Mouse (Mus musculus) neural tube, embryonic 15.5 days (tissue): ENCODE measurements around the gene Hspa2. TPM values are rescaled to one million over a fixed set of nuclear protein-coding genes. Genes with fewer than 3 reads are reported as not detected.

Experiments
- ATAC-seq: fragments of 200-750 bp; cut with Nextera tagmentation; 2 replicates; pipeline ENCODE4 v1.8.0; 2017; ENCODE audit warnings: mild to moderate bottlenecking, moderate TSS enrichment, moderate library complexity; ENCODE audit not compliant: low FRiP score
- H3K27ac ChIP-seq: fragments of 300-500 bp; sonication (generic); replicated peaks from 2 replicates; pipeline ENCODE4 v1.5.1; 2015; ENCODE audit warnings: mild to moderate bottlenecking, inconsistent platforms
- H3K27me3 ChIP-seq: fragments of 300-500 bp; sonication (generic); replicated peaks from 2 replicates; pipeline ENCODE4 v1.6.1; 2015; ENCODE audit warnings: inconsistent platforms
- H3K36me3 ChIP-seq: fragments of 300-500 bp; sonication (generic); 2 replicates; pipeline ENCODE4 v1.6.1; 2015; ENCODE audit warnings: inconsistent platforms
- H3K4me1 ChIP-seq: fragments of 300-500 bp; sonication (generic); 2 replicates; pipeline ENCODE4 v1.6.1; 2015; ENCODE audit warnings: inconsistent platforms
- H3K4me2 ChIP-seq: fragments of 300-500 bp; sonication (generic); 2 replicates; pipeline ENCODE4 v1.6.1; 2015; ENCODE audit warnings: inconsistent platforms, mild to moderate bottlenecking, moderate library complexity
- H3K4me3 ChIP-seq: fragments of 300-500 bp; sonication (generic); replicated peaks from 2 replicates; pipeline ENCODE4 v1.5.1; 2015; ENCODE audit warnings: mild to moderate bottlenecking, inconsistent platforms
- H3K9ac ChIP-seq: fragments of 300-500 bp; sonication (generic); replicated peaks from 2 replicates; pipeline ENCODE4 v1.6.1; 2015; ENCODE audit warnings: mild to moderate bottlenecking, inconsistent platforms
- H3K9me3 ChIP-seq: fragments of 300-500 bp; sonication (generic); replicated peaks from 2 replicates; pipeline ENCODE4 v1.6.1; 2016; ENCODE audit warnings: inconsistent platforms
- WGBS: fragments of 180-500 bp; shearing (Covaris S2); methylation state at CpG from one replicate; pipeline ENCODE4 v1.1.7; 2015; ENCODE audit warnings: mixed read lengths; 5-methylcytosine and 5-hydroxymethylcytosine counted together
- polyA plus RNA-seq: library from polyadenylated mRNA; unstranded; fragments of >200 nt; fragmentation: Nextera tagmentation; extraction: Ambion mirVana; gene quantifications from 2 replicates; pipeline ENCODE4 v1.2.1, GENCODE M21; 2015

Hspa2 gene
- polyA plus RNA-seq, 1 experiment from 2014 or later, result 5.7 TPM

DNA sequence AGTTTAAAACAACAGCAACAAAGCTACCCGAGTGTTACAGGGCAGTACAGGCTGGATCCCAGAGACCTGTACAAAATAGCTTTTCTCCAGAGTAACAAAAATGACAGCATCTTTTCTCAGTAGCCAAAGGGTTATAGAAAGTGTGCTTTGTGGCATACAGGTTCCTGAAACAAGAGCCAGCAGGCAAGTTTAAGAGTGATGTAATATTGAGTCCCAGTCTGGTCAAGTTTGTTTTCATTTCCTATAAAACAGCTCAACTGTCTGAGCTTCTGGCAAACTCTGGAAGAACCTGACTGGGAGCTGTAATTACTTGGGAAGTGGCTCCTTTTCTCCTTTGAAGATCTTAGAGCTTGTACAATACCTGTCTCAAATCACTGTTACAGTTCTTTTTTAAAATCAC is 3.2 kb downstream of the Hspa2 start:
- Histone ChIP-seq H3K9me3 (no peaks in the 10 kb centered on the region), H3K4me3 (no peak overlapping the region), H3K4me2 (no peak overlapping the region), H3K27me3 (peaks cover 50% of the 10 kb centered on the region), H3K9ac (no peak overlapping the region), H3K27ac (no peak overlapping the region), H3K36me3 (no peaks in the 10 kb centered on the region), H3K4me1 (peaks cover 29% of the 10 kb centered on the region)
- WGBS, result 49% methylated on average over 1 of the region's 1 CpGs
- ATAC-seq, result no peak

DNA sequence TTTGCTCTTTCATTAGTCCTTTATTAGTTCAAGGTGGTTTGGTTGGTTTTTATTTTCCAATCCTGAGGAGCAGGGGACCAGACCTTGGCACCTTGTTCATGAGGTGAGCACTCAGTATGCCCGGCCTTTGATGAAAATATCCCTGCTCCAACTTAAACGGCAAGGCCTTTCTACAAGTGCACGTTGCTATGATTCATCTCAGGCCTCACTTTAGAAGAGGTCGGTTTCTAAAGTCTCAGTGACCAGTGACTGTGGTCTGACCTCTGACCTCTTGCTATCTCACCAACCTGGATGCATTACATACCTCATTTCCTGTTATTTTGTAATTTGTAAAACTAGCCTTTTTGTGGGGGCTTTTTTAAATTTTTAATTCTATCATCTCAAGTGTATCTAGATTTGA is 5.2 kb downstream of the Hspa2 start:
- no peaks in the 10 kb centered on the region for H3K36me3 ChIP-seq
- H3K27ac ChIP-seq, result no peak overlapping the region
- H3K9me3 ChIP-seq, result no peaks in the 10 kb centered on the region
- 75% methylated on average over 4 of the region's 4 CpGs for WGBS
- no peak overlapping the region for H3K4me2 ChIP-seq
- no peak overlapping the region for H3K4me3 ChIP-seq
- no peak for ATAC-seq
- no peak overlapping the region for H3K9ac ChIP-seq
- peaks cover 45% of the 10 kb centered on the region for H3K27me3 ChIP-seq
- H3K4me1 ChIP-seq, result peaks cover 21% of the 10 kb centered on the region

DNA sequence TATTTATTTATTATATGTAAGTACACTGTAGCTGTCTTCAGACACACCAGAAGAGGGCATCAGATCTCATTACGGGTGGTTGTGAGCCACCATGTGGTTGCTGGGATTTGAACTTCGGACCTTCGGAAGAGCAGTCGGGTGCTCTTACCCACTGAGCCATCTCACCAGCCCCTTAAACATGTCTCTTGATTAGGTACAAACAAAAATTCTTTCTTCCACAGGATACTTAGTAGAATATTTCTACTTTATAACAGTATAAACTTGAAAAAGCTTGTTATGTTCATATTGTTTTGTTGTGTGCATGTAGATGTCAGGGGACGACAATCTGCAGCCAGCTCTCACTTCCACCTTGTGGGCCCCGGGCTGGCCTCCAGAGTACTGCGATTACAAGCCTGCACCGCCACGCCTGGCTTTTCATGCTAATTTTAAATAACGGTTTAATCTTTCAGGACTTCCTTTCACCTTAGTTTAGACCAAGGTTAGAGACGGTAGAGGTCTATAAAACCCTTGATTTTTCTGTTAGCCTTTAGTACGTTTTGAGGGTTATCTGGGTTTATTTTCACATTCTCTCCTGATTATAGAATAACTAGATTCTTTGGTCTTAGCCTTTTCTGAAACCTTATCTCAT is 11.5 kb downstream of the Hspa2 start:
- no peak for ATAC-seq
- Histone ChIP-seq H3K27me3 (0 out of 2 replicates have a peak, but pooled peaks cover 9% of the 10 kb centered on the region), H3K4me2 (no peak overlapping the region), H3K4me3 (no peak overlapping the region), H3K9me3 (no peaks in the 10 kb centered on the region), H3K27ac (no peak overlapping the region), H3K36me3 (no peaks in the 10 kb centered on the region), H3K4me1 (peaks cover 6% of the 10 kb centered on the region), H3K9ac (no peak overlapping the region)
- 90% methylated on average over 12 of the region's 12 CpGs for WGBS

DNA sequence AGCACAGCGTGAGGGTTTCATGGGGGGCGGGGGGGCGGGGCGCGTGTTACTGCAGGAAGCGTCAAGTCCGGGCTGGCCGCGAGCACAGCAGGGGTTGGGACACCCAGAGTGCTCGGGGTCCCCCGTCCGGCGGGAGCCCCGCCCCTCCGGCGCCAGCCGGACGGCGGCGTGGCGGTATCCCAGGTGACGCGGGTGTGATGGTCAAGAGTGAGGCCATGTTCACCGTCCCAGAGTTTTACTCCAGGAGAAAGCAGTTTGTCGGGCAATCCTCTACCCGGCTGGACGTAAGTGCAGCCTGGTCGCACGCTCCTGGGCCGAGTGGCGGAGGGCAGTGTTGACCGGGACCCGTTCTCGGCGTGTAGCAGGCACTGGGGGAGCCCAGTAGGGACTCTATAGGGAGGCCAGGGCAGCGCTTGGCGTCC is 13.5 kb downstream of the Hspa2 start, which contains the start of gene Ppp1r36:
Gene Ppp1r36 (plus strand): TSS at position 106 of the 422 bp plus-strand sequence.
- no peak within 1 kb of the TSS for H3K9ac ChIP-seq
- 0 out of 2 replicates have a peak, but pooled peaks cover 9% of the 10 kb centered on the region for H3K27me3 ChIP-seq
- H3K27ac ChIP-seq, result no peak within 1 kb of the TSS
- under 1% methylated on average over 37 of the region's 37 CpGs for WGBS
- H3K36me3 ChIP-seq, result no peaks in the 10 kb centered on the region
- peak within 1 kb of the TSS; percentile 72 for H3K4me2 ChIP-seq
- peaks cover 6% of the 10 kb centered on the region for H3K4me1 ChIP-seq
- ATAC-seq, result no peak
- peak within 1 kb of the TSS; percentile 37 for H3K4me3 ChIP-seq
- H3K9me3 ChIP-seq, result no peaks in the 10 kb centered on the region

DNA sequence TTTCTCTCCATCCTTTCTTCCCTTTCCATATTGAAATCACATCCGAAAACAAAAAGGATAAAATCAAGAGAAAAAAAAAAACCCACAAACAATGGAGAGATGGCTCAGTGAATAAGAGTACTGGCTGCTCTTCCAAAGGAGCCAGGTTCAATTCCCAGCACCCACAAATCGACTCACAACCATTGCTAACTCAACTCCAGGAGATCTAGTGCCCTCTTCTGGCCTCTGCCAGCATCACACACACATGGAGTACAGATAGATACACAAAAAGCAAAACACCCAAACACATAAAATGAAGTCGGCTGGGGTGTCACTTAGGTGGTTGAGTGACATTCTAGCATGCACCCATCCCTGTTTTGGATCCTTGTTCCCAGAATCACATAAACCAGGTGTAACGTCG is 14.4 kb downstream of the Hspa2 start:
- Histone ChIP-seq H3K4me1 (peaks cover 6% of the 10 kb centered on the region), H3K36me3 (no peaks in the 10 kb centered on the region), H3K9me3 (no peaks in the 10 kb centered on the region), H3K27me3 (0 out of 2 replicates have a peak, but pooled peaks cover 9% of the 10 kb centered on the region), H3K4me2 (no peak overlapping the region), H3K27ac (no peak overlapping the region), H3K4me3 (no peak overlapping the region), H3K9ac (no peak overlapping the region)
- no peak for ATAC-seq
- 97% methylated on average over 5 of the region's 5 CpGs for WGBS

DNA sequence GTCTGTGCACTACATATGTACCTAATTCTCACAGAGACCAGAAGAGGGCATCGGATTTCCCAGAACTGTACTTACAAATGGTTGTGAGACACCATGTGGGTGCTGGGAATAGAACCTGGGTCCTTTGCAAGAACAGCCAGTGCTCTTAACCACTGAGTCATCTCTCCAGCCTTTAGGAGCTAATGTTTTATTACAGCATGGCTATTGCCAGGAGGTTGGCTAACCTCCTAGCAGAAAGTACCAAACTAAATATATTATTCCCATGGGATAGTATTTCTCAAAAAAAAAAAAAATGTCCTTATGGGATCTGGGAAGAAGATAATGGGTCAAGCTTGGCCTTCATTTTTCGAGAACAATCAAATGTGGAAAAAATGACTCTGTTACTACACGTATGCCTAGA is 21.3 kb downstream of the Hspa2 start:
- Histone ChIP-seq H3K4me1 (no peaks in the 10 kb centered on the region), H3K4me3 (no peak overlapping the region), H3K4me2 (no peak overlapping the region), H3K9ac (no peak overlapping the region), H3K27me3 (no peaks in the 10 kb centered on the region), H3K27ac (no peak overlapping the region), H3K36me3 (no peaks in the 10 kb centered on the region), H3K9me3 (no peaks in the 10 kb centered on the region)
- no peak for ATAC-seq
- WGBS, result 95% methylated on average over 3 of the region's 3 CpGs

DNA sequence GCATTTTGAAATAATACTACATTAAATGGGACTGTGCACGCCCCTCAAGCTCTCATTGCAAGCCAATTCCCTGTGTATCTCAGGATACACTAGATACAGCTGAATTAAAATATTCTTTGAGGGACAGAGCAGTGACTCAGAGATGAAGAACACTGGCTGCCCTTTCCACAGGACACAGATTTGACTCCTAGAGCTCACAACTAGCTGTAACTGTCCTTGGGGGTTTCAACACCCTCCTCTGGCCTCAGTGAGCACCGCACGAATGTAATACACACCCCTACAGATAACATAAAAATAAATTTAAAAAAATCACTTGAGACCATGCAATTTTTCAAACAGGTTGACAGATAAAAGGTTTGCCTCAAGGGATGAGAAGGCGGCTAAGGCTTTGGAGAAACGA is 23.6 kb downstream of the Hspa2 start:
- Histone ChIP-seq H3K9me3 (no peaks in the 10 kb centered on the region), H3K27me3 (no peaks in the 10 kb centered on the region), H3K36me3 (no peaks in the 10 kb centered on the region), H3K27ac (no peak overlapping the region), H3K9ac (no peak overlapping the region), H3K4me3 (no peak overlapping the region), H3K4me1 (no peaks in the 10 kb centered on the region), H3K4me2 (peak overlapping the region; percentile 22; the same call in 1 of the 2 replicates)
- no peak for ATAC-seq
- WGBS, result 60% methylated on average over 5 of the region's 5 CpGs

DNA sequence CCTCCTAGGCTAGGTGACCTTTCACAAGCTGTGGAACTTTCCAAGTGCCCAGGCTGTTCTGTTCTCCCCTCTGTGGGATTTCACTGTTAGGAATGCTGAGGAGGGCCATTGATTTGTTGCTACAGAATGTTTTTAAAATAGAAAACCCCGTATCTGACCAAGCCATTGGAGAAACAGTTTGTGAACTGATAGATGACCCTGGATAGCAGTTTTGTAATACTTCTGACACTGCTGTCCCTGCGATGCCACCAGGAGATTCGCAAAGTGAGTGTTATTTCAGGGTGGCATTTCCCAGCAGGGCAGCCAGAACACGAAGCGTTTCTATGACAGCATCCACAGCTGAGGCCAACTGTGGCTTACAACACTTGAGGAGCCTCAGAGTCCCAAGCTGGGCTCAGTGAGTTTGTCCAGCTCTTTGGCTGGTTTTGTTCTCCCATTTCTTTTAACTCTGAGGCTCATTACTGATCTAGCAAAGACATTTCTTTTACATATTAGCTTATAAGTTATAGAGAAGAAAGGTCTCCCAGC is 27.0 kb downstream of the Hspa2 start:
- Histone ChIP-seq H3K27ac (no peak overlapping the region), H3K9ac (no peak overlapping the region), H3K4me1 (peaks cover 7% of the 10 kb centered on the region; the same call in 1 of the 2 replicates), H3K36me3 (no peaks in the 10 kb centered on the region), H3K9me3 (no peaks in the 10 kb centered on the region), H3K4me2 (no peak overlapping the region), H3K4me3 (no peak overlapping the region), H3K27me3 (peaks cover 10% of the 10 kb centered on the region)
- no peak for ATAC-seq
- 58% methylated on average over 5 of the region's 5 CpGs for WGBS

DNA sequence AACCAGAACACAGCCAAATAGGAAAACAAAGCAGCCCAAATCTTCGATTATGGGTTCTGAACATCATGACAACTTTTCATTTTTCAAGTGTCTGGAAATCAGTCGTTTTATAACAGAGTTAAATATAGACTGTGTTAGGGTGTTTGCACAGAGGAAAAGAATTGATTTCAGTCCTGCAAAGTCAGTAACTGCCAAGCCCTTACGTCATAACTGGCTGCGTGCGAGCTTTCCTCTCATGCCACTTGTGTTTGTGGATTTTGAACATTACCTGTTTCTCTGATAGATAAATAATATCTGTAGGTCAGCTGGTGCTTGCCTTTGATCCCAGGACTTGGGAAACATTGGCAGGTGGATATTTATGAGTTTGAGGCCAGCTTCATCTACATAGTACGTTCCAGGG is 27.5 kb downstream of the Hspa2 start:
- Histone ChIP-seq H3K27me3 (peaks cover 13% of the 10 kb centered on the region), H3K4me3 (no peak overlapping the region), H3K4me2 (no peak overlapping the region), H3K27ac (no peak overlapping the region), H3K4me1 (peaks cover 7% of the 10 kb centered on the region; the same call in 1 of the 2 replicates), H3K36me3 (no peaks in the 10 kb centered on the region), H3K9ac (no peak overlapping the region), H3K9me3 (no peaks in the 10 kb centered on the region)
- 90% methylated on average over 6 of the region's 6 CpGs for WGBS
- ATAC-seq, result no peak

DNA sequence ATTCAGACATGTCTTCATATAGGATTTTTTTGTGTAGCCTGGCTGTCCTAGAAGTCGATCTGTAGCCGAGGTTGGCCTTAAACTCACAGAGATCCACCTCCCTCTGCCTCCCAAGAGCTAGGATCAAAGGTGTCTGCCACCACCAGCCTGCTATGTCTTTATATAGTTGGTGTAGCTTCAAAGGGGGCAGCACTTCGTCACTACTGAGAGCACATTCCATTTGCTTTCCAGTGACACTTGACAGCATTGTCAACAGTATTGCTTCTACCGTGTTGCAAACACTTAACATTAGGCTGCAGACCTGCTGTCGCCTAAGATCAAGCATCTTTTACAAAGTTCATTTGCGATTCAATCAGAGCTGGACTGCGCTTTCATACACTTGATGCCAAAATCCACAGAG is 30.1 kb downstream of the Hspa2 start:
- H3K36me3 ChIP-seq, result no peaks in the 10 kb centered on the region
- no peak overlapping the region for H3K27ac ChIP-seq
- H3K4me2 ChIP-seq, result no peak overlapping the region
- WGBS, result 42% methylated on average over 7 of the region's 7 CpGs
- ATAC-seq, result no peak
- H3K9ac ChIP-seq, result no peak overlapping the region
- H3K4me3 ChIP-seq, result no peak overlapping the region
- peaks cover 13% of the 10 kb centered on the region for H3K27me3 ChIP-seq
- H3K9me3 ChIP-seq, result no peaks in the 10 kb centered on the region
- peaks cover 7% of the 10 kb centered on the region; the same call in 1 of the 2 replicates for H3K4me1 ChIP-seq

DNA sequence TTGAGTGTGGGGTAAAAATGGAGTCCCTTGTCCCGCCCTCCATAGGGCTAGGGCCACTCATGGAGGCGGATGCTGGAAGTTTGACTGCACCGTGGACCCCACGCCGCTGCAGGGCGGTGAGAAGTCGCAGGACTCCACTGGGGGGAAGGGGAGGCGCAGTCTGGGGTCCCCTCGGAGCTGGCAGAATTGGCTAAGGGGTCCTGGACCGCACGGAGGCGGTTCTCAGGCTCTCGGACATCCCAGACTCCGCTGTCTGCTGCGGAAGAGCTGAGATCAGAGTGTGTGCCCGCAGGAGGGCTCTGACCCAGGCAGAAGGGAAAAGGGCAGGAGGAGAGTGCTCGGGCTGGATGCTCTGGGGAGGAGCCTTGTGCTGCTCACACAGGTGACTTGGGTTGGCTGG is 31.1 kb downstream of the Hspa2 start:
- 5% methylated on average over 17 of the region's 17 CpGs for WGBS
- Histone ChIP-seq H3K4me2 (peak overlapping the region; percentile 56), H3K27me3 (peaks cover 13% of the 10 kb centered on the region), H3K4me1 (peaks cover 7% of the 10 kb centered on the region; the same call in 1 of the 2 replicates), H3K4me3 (peak overlapping the region; percentile 28), H3K27ac (no peak overlapping the region), H3K9ac (no peak overlapping the region), H3K9me3 (no peaks in the 10 kb centered on the region), H3K36me3 (no peaks in the 10 kb centered on the region)
- no peak for ATAC-seq

DNA sequence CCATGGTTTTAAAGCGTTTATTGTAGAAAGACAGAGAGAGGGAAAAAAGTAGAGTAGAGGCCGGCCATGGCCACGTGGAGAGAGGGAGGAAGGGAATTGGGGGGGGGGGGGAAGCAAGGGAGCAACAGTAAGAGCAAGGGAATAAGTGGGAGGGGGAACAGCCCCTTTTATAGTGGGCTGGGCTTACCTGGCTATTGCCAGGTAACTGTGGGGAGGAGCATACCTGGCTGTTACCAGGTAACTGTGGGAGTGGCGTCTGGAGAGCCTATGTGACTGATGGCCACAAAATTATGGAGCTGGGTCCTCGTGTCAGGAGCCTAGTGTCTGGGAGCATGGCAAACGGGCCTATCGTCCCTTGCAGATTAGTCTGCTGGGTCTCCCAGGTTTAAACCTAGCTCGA is 31.6 kb downstream of the Hspa2 start:
- Histone ChIP-seq H3K9me3 (no peaks in the 10 kb centered on the region), H3K27ac (no peak overlapping the region), H3K27me3 (peaks cover 13% of the 10 kb centered on the region), H3K4me1 (peaks cover 7% of the 10 kb centered on the region; the same call in 1 of the 2 replicates), H3K4me2 (peak overlapping the region; percentile 56), H3K36me3 (no peaks in the 10 kb centered on the region), H3K9ac (no peak overlapping the region), H3K4me3 (no peak overlapping the region)
- ATAC-seq, result no peak
- whole genome bisulfite sequencing, result 44% methylated on average over 8 of the region's 8 CpGs
